ENCODE assay signal across 8 mouse cellular contexts in the genomic region with DNA sequence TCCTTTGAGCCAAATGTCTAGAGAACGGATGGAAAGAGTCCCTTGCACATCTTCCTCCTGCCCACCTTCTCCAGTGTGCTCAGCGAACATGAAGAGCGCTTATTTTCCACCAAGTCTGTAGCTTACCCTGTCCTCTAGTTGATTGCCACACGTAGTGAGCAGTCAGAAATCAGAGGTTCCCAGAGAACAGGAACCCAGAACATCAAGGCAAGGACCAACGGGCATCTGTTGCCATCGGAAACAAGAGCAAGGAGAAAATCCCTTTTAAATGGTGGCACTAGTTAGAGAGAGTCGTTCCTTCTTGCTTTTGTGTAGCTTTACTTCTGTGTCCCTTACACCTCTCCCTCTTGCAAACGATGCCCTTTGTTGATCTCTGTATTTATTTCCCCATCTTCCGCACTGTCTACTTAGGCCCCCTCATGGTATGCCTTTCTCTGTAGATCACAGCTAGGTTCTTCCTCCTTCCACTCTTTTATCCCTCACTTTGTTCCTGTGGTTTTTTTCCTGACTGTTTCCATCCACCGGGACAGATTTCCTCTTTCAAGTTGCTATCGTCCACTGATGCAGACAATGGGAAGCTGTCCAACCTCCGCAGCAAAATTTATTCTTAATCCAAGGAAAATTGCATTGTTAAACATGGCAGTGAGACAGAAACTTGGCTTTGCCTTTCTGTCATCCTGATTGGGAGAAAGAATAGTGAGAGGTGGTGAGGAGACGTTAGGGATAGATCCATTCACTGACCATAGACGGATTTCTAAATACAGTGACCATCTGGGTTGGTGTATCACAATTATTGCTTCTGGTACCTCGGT. TPM values are rescaled to one million over a fixed set of nuclear protein-coding genes. Genes with fewer than 3 reads are reported as not detected.
DNase-seq lines count a peak whose midpoint lies in the region; ATAC-seq lines count a peak whose summit lies in the region.

No protein-coding gene starts in this region.

- no peaks in the 10 kb centered on the region for H3K36me3 ChIP-seq in embryonic facial prominence, embryonic 11.5 days (replicated peaks; ENCODE audit: control insufficient read depth, insufficient read depth, low read depth, low read length)
- peaks cover 16% of the 10 kb centered on the region for H3K36me3 ChIP-seq in intestine, embryonic 14.5 days (ENCODE audit: control insufficient read depth, insufficient read depth, low read length)
- H3K36me3 ChIP-seq in neural tube, embryonic 12.5 days: peaks cover 13% of the 10 kb centered on the region

- no peak overlapping the region for H3K27ac ChIP-seq in embryonic facial prominence, embryonic 11.5 days (replicated peaks; ENCODE audit: low read depth, low read length)
- no peak overlapping the region for H3K27ac ChIP-seq in intestine, embryonic 14.5 days (ENCODE audit: low read depth)
- H3K27ac ChIP-seq in neural tube, embryonic 12.5 days: no peak overlapping the region

- H3K27me3 ChIP-seq in embryonic facial prominence, embryonic 11.5 days (ENCODE audit: control insufficient read depth, insufficient read depth, low read length): no peaks in the 10 kb centered on the region
- H3K27me3 ChIP-seq in intestine, embryonic 14.5 days (replicated peaks; ENCODE audit: control insufficient read depth, insufficient read depth, low read length): no peaks in the 10 kb centered on the region
- no peaks in the 10 kb centered on the region for H3K27me3 ChIP-seq in neural tube, embryonic 12.5 days (replicated peaks)

- no peak overlapping the region for H3K9ac ChIP-seq in embryonic facial prominence, embryonic 11.5 days (replicated peaks; ENCODE audit: low read length)
- H3K9ac ChIP-seq in intestine, embryonic 14.5 days (ENCODE audit: low read length): 0 out of 2 replicates have a peak overlapping the region, but pooled peaks have one; percentile 16
- H3K9ac ChIP-seq in neural tube, embryonic 12.5 days: peak overlapping the region; percentile 95; the same call in 1 of the 2 replicates

- no peak for ATAC-seq in embryonic facial prominence, embryonic 11.5 days (replicated peaks; ENCODE audit: insufficient number of reproducible peaks, low FRiP score, low TSS enrichment, low read depth)
- no peak for ATAC-seq in intestine, embryonic 14.5 days (replicated peaks; ENCODE audit: low FRiP score, low TSS enrichment, low read depth)
- ATAC-seq in neural tube, embryonic 12.5 days (ENCODE audit: low FRiP score, low read depth): no peak
- ATAC-seq in frontal cortex, adult (ENCODE audit: low TSS enrichment): no peak

- H3K4me3 ChIP-seq in embryonic facial prominence, embryonic 11.5 days (ENCODE audit: low read depth, low read length): peak overlapping the region; percentile 68; the same call in 1 of the 2 replicates
- peak overlapping the region; percentile 99 for H3K4me3 ChIP-seq in intestine, embryonic 14.5 days (ENCODE audit: low read depth, low read length)
- H3K4me3 ChIP-seq in neural tube, embryonic 12.5 days: peak overlapping the region; percentile 88; the same call in 1 of the 2 replicates

- whole genome bisulfite sequencing in embryonic facial prominence, embryonic 11.5 days: 58% methylated on average over 15 of the region's 15 CpGs
- 58% methylated on average over 15 of the region's 15 CpGs for WGBS in intestine, embryonic 14.5 days
- WGBS in neural tube, embryonic 12.5 days: 52% methylated on average over 15 of the region's 15 CpGs

- H3K9me3 ChIP-seq in embryonic facial prominence, embryonic 11.5 days (replicated peaks; ENCODE audit: control insufficient read depth, low read length): no peaks in the 10 kb centered on the region
- H3K9me3 ChIP-seq in intestine, embryonic 14.5 days (ENCODE audit: control insufficient read depth, low read length): no peaks in the 10 kb centered on the region
- H3K9me3 ChIP-seq in neural tube, embryonic 12.5 days: no peaks in the 10 kb centered on the region

- peak overlapping the region; percentile 94; the same call in 1 of the 2 replicates for H3K4me2 ChIP-seq in embryonic facial prominence, embryonic 11.5 days (ENCODE audit: low read depth, low read length)
- H3K4me2 ChIP-seq in intestine, embryonic 14.5 days (ENCODE audit: low read length): peak overlapping the region; percentile 89
- peak overlapping the region; percentile 81 for H3K4me2 ChIP-seq in neural tube, embryonic 12.5 days (replicated peaks)

- DNase-seq in kidney, adult 9 months: peak; percentile 42
- no peak for DNase-seq in kidney, adult 8-10 months
- no peak for DNase-seq in embryonic facial prominence, embryonic 11.5 days (ENCODE audit: low spot score)
- DNase-seq in intestine, embryonic 14.5 days (ENCODE audit: low spot score): no peak
- DNase-seq in thymus, postnatal 25 days: no peak
- no peak for DNase-seq in thymus, postnatal 10 days (ENCODE audit: low spot score in 2 of 2)

- H3K4me1 ChIP-seq in embryonic facial prominence, embryonic 11.5 days (ENCODE audit: control insufficient read depth, insufficient read depth, low read length): peaks cover 8% of the 10 kb centered on the region
- peaks cover 32% of the 10 kb centered on the region for H3K4me1 ChIP-seq in intestine, embryonic 14.5 days (replicated peaks; ENCODE audit: control insufficient read depth, insufficient read depth, low read length)
- H3K4me1 ChIP-seq in neural tube, embryonic 12.5 days: peaks cover 43% of the 10 kb centered on the region

RNA-seq across cellular contexts. Expression of gene Psmb3, which starts 1.4 kb away (rescaled TPM):
- 476 and 532 TPM in 2 replicates for polyA plus RNA-seq in embryonic facial prominence, embryonic 11.5 days (2014; fragmentation: Nextera tagmentation; extraction: Ambion mirVana)
- polyA plus RNA-seq in intestine, embryonic 14.5 days (2014; fragmentation: Nextera tagmentation; extraction: Ambion mirVana): 473 and 491 TPM in 2 replicates
- polyA plus RNA-seq in neural tube, embryonic 12.5 days (2016; fragmentation: Nextera tagmentation; extraction: Ambion mirVana): 453 and 497 TPM in 2 replicates

RNA-seq across cellular contexts. Expression of gene Pcgf2, which starts 1.5 kb away (rescaled TPM):
- polyA plus RNA-seq in embryonic facial prominence, embryonic 11.5 days (2014; fragmentation: Nextera tagmentation; extraction: Ambion mirVana): 18.0 and 21.8 TPM in 2 replicates
- 19.2 and 19.7 TPM in 2 replicates for polyA plus RNA-seq in intestine, embryonic 14.5 days (2014; fragmentation: Nextera tagmentation; extraction: Ambion mirVana)
- 19.9 and 21.1 TPM in 2 replicates for polyA plus RNA-seq in neural tube, embryonic 12.5 days (2016; fragmentation: Nextera tagmentation; extraction: Ambion mirVana)

RNA-seq across cellular contexts. Expression of gene Cisd3, which starts 16.2 kb away (rescaled TPM):
- polyA plus RNA-seq in embryonic facial prominence, embryonic 11.5 days (2014; fragmentation: Nextera tagmentation; extraction: Ambion mirVana): 11.8 TPM in 2 replicates
- polyA plus RNA-seq in intestine, embryonic 14.5 days (2014; fragmentation: Nextera tagmentation; extraction: Ambion mirVana): 41.2 and 47.9 TPM in 2 replicates
- polyA plus RNA-seq in neural tube, embryonic 12.5 days (2016; fragmentation: Nextera tagmentation; extraction: Ambion mirVana): 17.8 and 25.6 TPM in 2 replicates

RNA-seq across cellular contexts. Expression of gene Mllt6, which starts 38.6 kb away (rescaled TPM):
- polyA plus RNA-seq in embryonic facial prominence, embryonic 11.5 days (2014; fragmentation: Nextera tagmentation; extraction: Ambion mirVana): 3.7 and 3.9 TPM in 2 replicates
- polyA plus RNA-seq in intestine, embryonic 14.5 days (2014; fragmentation: Nextera tagmentation; extraction: Ambion mirVana): 4.6 and 4.8 TPM in 2 replicates
- 3.0 and 4.0 TPM in 2 replicates for polyA plus RNA-seq in neural tube, embryonic 12.5 days (2016; fragmentation: Nextera tagmentation; extraction: Ambion mirVana)

RNA-seq across cellular contexts. Expression of gene Pip4k2b, which starts 42.7 kb away (rescaled TPM):
- polyA plus RNA-seq in embryonic facial prominence, embryonic 11.5 days (2014; fragmentation: Nextera tagmentation; extraction: Ambion mirVana): 2.6 and 2.8 TPM in 2 replicates
- 1.7 and 1.9 TPM in 2 replicates for polyA plus RNA-seq in intestine, embryonic 14.5 days (2014; fragmentation: Nextera tagmentation; extraction: Ambion mirVana)
- 3.2 and 3.7 TPM in 2 replicates for polyA plus RNA-seq in neural tube, embryonic 12.5 days (2016; fragmentation: Nextera tagmentation; extraction: Ambion mirVana)
